Mouse (Mus musculus) MEL (cell line): ENCODE data around the gene Atp6v1d. TPM values are rescaled to one million over a fixed set of nuclear protein-coding genes. Genes with fewer than 3 reads are reported as not detected.

Source experiments
- DNase-seq: peaks from one replicate; pipeline ENCODE4 v3.0.0; 2011; ENCODE audit warnings: low read depth, low spot score
- H3K27ac ChIP-seq: 2 replicates; pipeline ENCODE4 v1.5.1; 2012; ENCODE audit warnings: low read depth, mild to moderate bottlenecking, control low read depth, low read length, moderate library complexity; ENCODE audit not compliant: control insufficient read depth
- H3K27me3 ChIP-seq, 2 experiments: fragments of 150-350 bp in 1 of 2; sonication (generic) in 1 of 2; 2 replicates each; pipeline ENCODE4 v1.6.1; 2012; ENCODE audit warnings: low read length in 2 of 2, mild to moderate bottlenecking in 2 of 2, improper control_type of control experiment in 1 of 2, moderate library complexity in 1 of 2; ENCODE audit not compliant: insufficient read depth in 2 of 2, control insufficient read depth in 1 of 2
- H3K36me3 ChIP-seq, 2 experiments: 2 replicates each; pipeline ENCODE4 v1.6.1; 2012 to 2014; ENCODE audit warnings: low read length in 2 of 2, improper control_type of control experiment in 1 of 2, inconsistent platforms in 1 of 2, mild to moderate bottlenecking in 1 of 2; ENCODE audit not compliant: insufficient read depth in 2 of 2, control insufficient read depth in 1 of 2
- H3K4me1 ChIP-seq, 2 experiments: fragments of 150-350 bp in 1 of 2; sonication (generic) in 1 of 2; 2 replicates each; pipeline ENCODE4 v1.6.1; 2012; ENCODE audit warnings: low read length in 2 of 2, improper control_type of control experiment in 1 of 2, mild to moderate bottlenecking in 1 of 2; ENCODE audit not compliant: insufficient read depth in 2 of 2, control insufficient read depth in 1 of 2
- H3K4me3 ChIP-seq, 2 experiments: fragments of 150-350 bp in 1 of 2; sonication (generic) in 1 of 2; 2 replicates each; pipeline ENCODE4 v1.5.1; 2012; ENCODE audit warnings: low read depth in 2 of 2, low read length in 2 of 2, mild to moderate bottlenecking in 2 of 2, moderate library complexity in 2 of 2, control low read depth in 1 of 2, improper control_type of control experiment in 1 of 2; ENCODE audit not compliant: control insufficient read depth in 1 of 2, insufficient read depth in 1 of 2
- H3K79me2 ChIP-seq: 2 replicates; pipeline ENCODE4 v1.6.1; 2012; ENCODE audit warnings: mild to moderate bottlenecking, low read length, moderate library complexity; ENCODE audit not compliant: control insufficient read depth, poor library complexity, insufficient read depth
- H3K9ac ChIP-seq: 2 replicates; pipeline ENCODE4 v1.6.1; 2012; ENCODE audit warnings: low read depth, mild to moderate bottlenecking, control low read depth, low read length, moderate library complexity; ENCODE audit not compliant: control insufficient read depth, poor library complexity, severe bottlenecking
- H3K9me3 ChIP-seq: fragments of 150-350 bp; sonication (generic); replicated peaks from 2 replicates; pipeline ENCODE4 v1.6.1; 2012; ENCODE audit warnings: mild to moderate bottlenecking, low read length, improper control_type of control experiment, moderate library complexity; ENCODE audit not compliant: insufficient read depth
- BHLHE40 ChIP-seq: IDR thresholded peaks from 2 replicates; pipeline ENCODE4 v1.6.1; 2012; ENCODE audit warnings: low read depth, mild to moderate bottlenecking, inconsistent platforms, low read length, improper control_type of control experiment, borderline replicate concordance
- CHD1 ChIP-seq: IDR thresholded peaks from 2 replicates; pipeline ENCODE4 v1.6.1; 2012; ENCODE audit warnings: low read depth, mild to moderate bottlenecking, inconsistent platforms, low read length, improper control_type of control experiment
- CTCF ChIP-seq, 3 experiments: IDR thresholded peaks in 2 of 3; conservative IDR thresholded peaks in 1 of 3; 2 replicates each; pipeline ENCODE4 v1.5.1; 2011 to 2012; ENCODE audit warnings: low read length in 3 of 3, low read depth in 2 of 3, mild to moderate bottlenecking in 2 of 3, improper control_type of control experiment in 1 of 3, inconsistent platforms in 1 of 3, mixed read lengths in 1 of 3, moderate library complexity in 1 of 3; ENCODE audit not compliant: control insufficient read depth in 1 of 3, insufficient read depth in 1 of 3, poor library complexity in 1 of 3, severe bottlenecking in 1 of 3
- ELF1 ChIP-seq: IDR thresholded peaks from 2 replicates; pipeline ENCODE4 v1.6.1; 2014; ENCODE audit warnings: low read depth, mild to moderate bottlenecking, inconsistent platforms, low read length, improper control_type of control experiment, moderate library complexity
- ETS1 ChIP-seq: IDR thresholded peaks from 2 replicates; pipeline ENCODE4 v1.6.1; 2012; ENCODE audit warnings: low read depth, mild to moderate bottlenecking, inconsistent platforms, low read length, improper control_type of control experiment, moderate library complexity
- GABPA ChIP-seq: IDR thresholded peaks from 2 replicates; pipeline ENCODE4 v1.6.1; 2012; ENCODE audit warnings: low read depth, mild to moderate bottlenecking, inconsistent platforms, low read length, improper control_type of control experiment, moderate library complexity
- MAFK ChIP-seq: IDR thresholded peaks from 2 replicates; pipeline ENCODE4 v1.6.1; 2011; ENCODE audit warnings: low read depth, mild to moderate bottlenecking, low read length, improper control_type of control experiment, borderline replicate concordance
- MAZ ChIP-seq: IDR thresholded peaks from 2 replicates; pipeline ENCODE4 v1.6.1; 2012; ENCODE audit warnings: low read depth, mild to moderate bottlenecking, inconsistent platforms, low read length, improper control_type of control experiment
- MXI1 ChIP-seq: IDR thresholded peaks from 2 replicates; pipeline ENCODE4 v1.6.1; 2011; ENCODE audit warnings: mild to moderate bottlenecking, low read depth, low read length, improper control_type of control experiment
- MYC ChIP-seq: IDR thresholded peaks from 2 replicates; pipeline ENCODE4 v1.6.1; 2011; ENCODE audit warnings: low read depth, mild to moderate bottlenecking, low read length, improper control_type of control experiment, moderate library complexity
- POLR2A ChIP-seq, 2 experiments: IDR thresholded peaks; 2 replicates each; pipeline ENCODE4 v1.6.1; 2011 to 2012; ENCODE audit warnings: low read length in 2 of 2, mild to moderate bottlenecking in 2 of 2, control low read depth in 1 of 2, improper control_type of control experiment in 1 of 2, low read depth in 1 of 2, moderate library complexity in 1 of 2; ENCODE audit not compliant: control insufficient read depth in 1 of 2, insufficient read depth in 1 of 2, poor library complexity in 1 of 2
- POLR2AphosphoS2 ChIP-seq: IDR thresholded peaks from 2 replicates; pipeline ENCODE4 v1.6.1; 2011; ENCODE audit warnings: low read length, improper control_type of control experiment
- RAD21 ChIP-seq: IDR thresholded peaks from 2 replicates; pipeline ENCODE4 v1.6.1; 2011; ENCODE audit warnings: mild to moderate bottlenecking, low read depth, low read length, improper control_type of control experiment
- SIN3A ChIP-seq: IDR thresholded peaks from 2 replicates; pipeline ENCODE4 v1.6.1; 2012; ENCODE audit warnings: low read length, improper control_type of control experiment, inconsistent platforms
- TAL1 ChIP-seq: IDR thresholded peaks from 2 replicates; pipeline ENCODE4 v1.6.1; 2012; ENCODE audit warnings: mild to moderate bottlenecking, inconsistent platforms, low read length, moderate library complexity, mixed read lengths
- TBP ChIP-seq: IDR thresholded peaks from 2 replicates; pipeline ENCODE4 v1.8.0; 2011; ENCODE audit warnings: low read depth, low read length, improper control_type of control experiment
- TCF12 ChIP-seq: IDR thresholded peaks from 2 replicates; pipeline ENCODE4 v1.6.1; 2014; ENCODE audit warnings: low read depth, mild to moderate bottlenecking, inconsistent platforms, low read length, improper control_type of control experiment, moderate library complexity
- USF2 ChIP-seq, 2 experiments: IDR thresholded peaks; 2 replicates each; pipeline ENCODE4 v1.6.1; 2011 to 2012; ENCODE audit warnings: improper control_type of control experiment in 2 of 2, low read length in 2 of 2, borderline replicate concordance in 1 of 2, inconsistent platforms in 1 of 2, low read depth in 1 of 2, mild to moderate bottlenecking in 1 of 2; ENCODE audit not compliant: insufficient read depth in 1 of 2
- ZC3H11A ChIP-seq: IDR thresholded peaks from 2 replicates; pipeline ENCODE4 v1.6.1; 2012; ENCODE audit warnings: low read depth, mild to moderate bottlenecking, inconsistent platforms, low read length, improper control_type of control experiment
- ZKSCAN1 ChIP-seq: IDR thresholded peaks from 2 replicates; pipeline ENCODE4 v1.6.1; 2012; ENCODE audit warnings: low read depth, mild to moderate bottlenecking, inconsistent platforms, low read length, improper control_type of control experiment, moderate library complexity
- polyA plus RNA-seq, 2 experiments: library from polyadenylated mRNA; stranded (reverse) in 1 of 2; unstranded in 1 of 2; fragments of >175 nt in 1 of 2; fragments of >200 nt in 1 of 2; gene quantifications; 2 replicates each; pipeline versions ENCODE4 v1.2.1 to v1.2.4; 2012; ENCODE audit warnings: low replicate concordance in 2 of 2, low read depth in 1 of 2; ENCODE audit not compliant: insufficient read length in 2 of 2, insufficient read depth in 1 of 2, missing spikeins in 1 of 2
- total RNA-seq: library from RNA; depleted of rRNA; stranded (reverse); fragments of 300-350 nt; gene quantifications from 2 replicates; pipeline ENCODE4 v1.2.3, GENCODE M21; 2012

Atp6v1d gene
- total and polyA plus RNA-seq, 3 experiments = 27.0 to 51.7 TPM; not detected in 1

DNA sequence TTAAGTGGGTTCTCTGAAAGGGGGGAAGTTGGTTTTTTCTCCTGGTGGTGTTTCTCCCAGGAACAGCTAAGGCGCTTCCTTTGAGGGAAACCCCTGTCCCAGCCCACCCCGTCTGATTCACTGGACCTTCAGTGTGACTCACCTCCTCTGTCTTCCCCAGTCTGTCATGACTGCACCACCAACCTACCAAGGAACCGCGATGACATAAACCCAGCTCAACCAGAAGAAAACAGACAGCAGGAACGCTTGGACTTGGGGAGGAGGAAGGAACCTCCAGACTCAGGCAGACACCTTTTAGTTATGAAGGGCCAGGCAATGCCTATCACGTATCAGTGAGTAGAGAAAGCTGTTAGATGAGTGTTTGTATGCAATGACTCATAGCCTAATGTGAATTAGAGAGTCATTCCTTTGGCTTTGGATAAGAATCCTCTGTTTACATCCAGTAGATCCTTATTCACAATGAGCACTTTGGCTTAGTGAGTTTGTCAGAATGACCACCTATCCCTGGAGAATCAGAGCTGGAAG, 46.7 kb upstream of the Atp6v1d start:
- no peak for DNase-seq
- Histone ChIP-seq H3K27me3 (no peaks in the 10 kb centered on the region), H3K9me3 (no peaks in the 10 kb centered on the region), H3K9ac (no peak overlapping the region), H3K36me3 (peaks cover 0 to 15% of the 10 kb centered on the region in 2 experiments; a peak in 2 of 4 replicates), H3K4me1 (peaks cover 3 to 19% of the 10 kb centered on the region in 2 experiments), H3K79me2 (no peaks in the 10 kb centered on the region; the same call in 1 of the 2 replicates), H3K27ac (no peak overlapping the region), H3K4me3 (no peak overlapping the region)
- no peak for TF ChIP-seq USF2 (IDR thresholded peaks at IDR 0.05; ENCODE audit: borderline replicate concordance in 1 of 2, insufficient read depth in 1 of 2, low read depth in 1 of 2, low read length in 2 of 2)
- no peak for TF ChIP-seq POLR2AphosphoS2
- TF ChIP-seq CTCF (IDR thresholded peaks at IDR 0.05 in 2 of 3, conservative IDR thresholded peaks at IDR 0.05 in 1 of 3; ENCODE audit: control insufficient read depth in 1 of 3, insufficient read depth in 1 of 3, low read depth in 2 of 3, low read length in 3 of 3, poor library complexity in 1 of 3, severe bottlenecking in 1 of 3) = no peak
- no peak for TF ChIP-seq MAZ
- TF ChIP-seq GABPA = no peak
- TF ChIP-seq ETS1 = no peak

DNA sequence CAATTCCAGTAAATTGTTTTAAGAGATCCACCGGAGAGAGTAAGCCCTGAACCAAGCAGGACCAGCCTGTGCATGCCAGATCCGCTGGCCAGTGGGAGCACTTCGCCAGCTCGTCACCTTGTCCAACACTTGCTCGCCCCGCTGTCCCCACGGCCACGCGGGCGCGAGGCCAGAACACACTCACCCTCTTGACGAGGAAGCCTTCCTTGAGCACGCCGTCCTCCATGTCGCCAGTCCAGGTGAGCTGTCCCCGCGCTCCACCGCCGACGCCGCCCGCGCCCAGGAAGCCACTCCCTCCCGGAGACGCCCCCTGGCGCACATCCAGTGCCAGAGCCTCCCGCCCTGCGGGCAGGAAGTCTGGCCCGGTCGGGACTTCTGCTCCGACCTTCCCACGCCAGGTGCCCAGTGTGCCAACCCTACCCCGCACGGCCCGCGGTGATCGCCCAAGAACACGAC, 45.3 kb upstream of the Atp6v1d start, which contains the start of gene Plek2:
Gene Plek2, minus strand, starts transcription at position 258 of the 456 bp plus-strand sequence.
- peak; percentile 77 for DNase-seq
- Histone ChIP-seq H3K9me3 (no peaks in the 10 kb centered on the region), H3K79me2 (no peaks in the 10 kb centered on the region; the same call in 1 of the 2 replicates), H3K4me1 (peaks cover 3 to 19% of the 10 kb centered on the region in 2 experiments), H3K4me3 (peak within 1 kb of the TSS; percentile 75 to 91), H3K36me3 (peaks cover 0 to 10% of the 10 kb centered on the region in 2 experiments; a peak in 2 of 4 replicates), H3K9ac (peak within 1 kb of the TSS; percentile 73), H3K27ac (no peak within 1 kb of the TSS), H3K27me3 (no peaks in the 10 kb centered on the region)
- TF ChIP-seq MXI1 = peak; percentile 35; the same call in 1 of the 2 replicates
- TF ChIP-seq POLR2A (IDR thresholded peaks at IDR 0.05; ENCODE audit: control insufficient read depth in 1 of 2, insufficient read depth in 1 of 2, low read depth in 1 of 2, low read length in 2 of 2, poor library complexity in 1 of 2) = peak in 1 of 2 experiments; percentile 38; a peak in 1 of 4 replicates
- TF ChIP-seq SIN3A = 0 out of 2 replicates have a peak, but pooled peaks have one; percentile 22
- TF ChIP-seq POLR2AphosphoS2 = no peak
- no peak for TF ChIP-seq TAL1
- TF ChIP-seq GABPA = no peak
- TF ChIP-seq MYC = no peak
- peak in 2 of 3 experiments; percentile 10 to 37; a peak in 3 of 6 replicates for TF ChIP-seq CTCF (IDR thresholded peaks at IDR 0.05 in 2 of 3, conservative IDR thresholded peaks at IDR 0.05 in 1 of 3; ENCODE audit: control insufficient read depth in 1 of 3, insufficient read depth in 1 of 3, low read depth in 2 of 3, low read length in 3 of 3, poor library complexity in 1 of 3, severe bottlenecking in 1 of 3)

DNA sequence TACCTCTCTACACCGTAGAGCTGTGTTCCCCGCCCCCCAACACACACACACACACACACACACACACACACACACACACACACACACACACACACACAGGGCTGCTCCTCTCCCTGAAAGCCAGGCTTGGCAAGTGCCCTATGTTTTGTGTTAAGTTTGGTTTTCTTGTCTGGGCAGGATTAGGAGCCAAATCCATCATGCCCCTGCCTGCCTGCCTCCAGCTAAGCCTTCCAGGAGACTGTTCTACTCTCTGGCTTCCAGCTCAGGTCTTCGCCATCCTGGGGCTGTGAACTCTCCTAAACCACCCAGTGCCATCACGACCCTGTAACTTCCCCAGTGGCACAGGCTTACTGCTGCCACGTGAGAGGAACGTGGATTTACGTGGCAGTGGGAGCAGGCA, 43.1 kb upstream of the Atp6v1d start:
- TF ChIP-seq TAL1 (no peak), ELF1 (no peak), ZC3H11A (no peak), TCF12 (no peak), CTCF (IDR thresholded peaks at IDR 0.05 in 2 of 3, conservative IDR thresholded peaks at IDR 0.05 in 1 of 3; ENCODE audit: control insufficient read depth in 1 of 3, insufficient read depth in 1 of 3, low read depth in 2 of 3, low read length in 3 of 3, poor library complexity in 1 of 3, severe bottlenecking in 1 of 3) (no peak), SIN3A (no peak), CHD1 (no peak), MAFK (no peak), TBP (no peak), BHLHE40 (no peak), MYC (no peak), RAD21 (no peak), ZKSCAN1 (no peak)
- Histone ChIP-seq H3K9ac (no peak overlapping the region), H3K27me3 (no peaks in the 10 kb centered on the region), H3K36me3 (peaks cover 0 to 5% of the 10 kb centered on the region in 2 experiments; a peak in 2 of 4 replicates), H3K79me2 (no peaks in the 10 kb centered on the region), H3K4me3 (no peak overlapping the region), H3K4me1 (peaks cover 3 to 14% of the 10 kb centered on the region in 2 experiments), H3K27ac (no peak overlapping the region), H3K9me3 (no peaks in the 10 kb centered on the region)
- no peak for DNase-seq
